Mouse (Mus musculus) forebrain, embryonic 15.5 days (tissue): ENCODE measurements around the gene Tex37. TPM values are rescaled to one million over a fixed set of nuclear protein-coding genes. Genes with fewer than 3 reads are reported as not detected.

Source experiments
- ATAC-seq: fragments of 200-750 bp; cut with Nextera tagmentation; replicated peaks from 2 replicates; pipeline ENCODE4 v1.8.0; 2017; ENCODE audit warnings: mild to moderate bottlenecking, moderate TSS enrichment, moderate library complexity
- H3K27ac ChIP-seq: fragments of 300-500 bp; sonication (generic); replicated peaks from 2 replicates; pipeline ENCODE4 v1.5.1; 2015; ENCODE audit warnings: mild to moderate bottlenecking, inconsistent platforms
- H3K27me3 ChIP-seq: fragments of 300-500 bp; sonication (generic); 2 replicates; pipeline ENCODE4 v1.6.1; 2015; ENCODE audit warnings: inconsistent platforms
- H3K36me3 ChIP-seq: fragments of 300-500 bp; sonication (generic); 2 replicates; pipeline ENCODE4 v1.6.1; 2015; ENCODE audit warnings: mild to moderate bottlenecking, inconsistent platforms
- H3K4me1 ChIP-seq: fragments of 300-500 bp; sonication (generic); 2 replicates; pipeline ENCODE4 v1.6.1; 2015; ENCODE audit warnings: inconsistent platforms
- H3K4me2 ChIP-seq: fragments of 300-500 bp; sonication (generic); replicated peaks from 2 replicates; pipeline ENCODE4 v1.6.1; 2015; ENCODE audit warnings: mild to moderate bottlenecking, inconsistent platforms
- H3K4me3 ChIP-seq: fragments of 300-500 bp; sonication (generic); 2 replicates; pipeline ENCODE4 v1.5.1; 2015; ENCODE audit warnings: mild to moderate bottlenecking, inconsistent platforms
- H3K9ac ChIP-seq: fragments of 300-500 bp; sonication (generic); replicated peaks from 2 replicates; pipeline ENCODE4 v1.6.1; 2015; ENCODE audit warnings: mild to moderate bottlenecking, inconsistent platforms
- H3K9me3 ChIP-seq: fragments of 300-500 bp; sonication (generic); 2 replicates; pipeline ENCODE4 v1.6.1; 2016; ENCODE audit warnings: inconsistent platforms
- WGBS: fragments of 180-500 bp; shearing (Covaris S2); methylation state at CpG from one replicate; pipeline ENCODE4 v1.1.7; 2015; ENCODE audit warnings: mixed read lengths; 5-methylcytosine and 5-hydroxymethylcytosine counted together
- polyA plus RNA-seq: library from polyadenylated mRNA; unstranded; fragments of >200 nt; fragmentation: Nextera tagmentation; extraction: Ambion mirVana; gene quantifications from 2 replicates; pipeline ENCODE4 v1.2.1, GENCODE M21; 2015

Tex37 gene
- polyA plus RNA-seq: not detected in 2 replicates

DNA sequence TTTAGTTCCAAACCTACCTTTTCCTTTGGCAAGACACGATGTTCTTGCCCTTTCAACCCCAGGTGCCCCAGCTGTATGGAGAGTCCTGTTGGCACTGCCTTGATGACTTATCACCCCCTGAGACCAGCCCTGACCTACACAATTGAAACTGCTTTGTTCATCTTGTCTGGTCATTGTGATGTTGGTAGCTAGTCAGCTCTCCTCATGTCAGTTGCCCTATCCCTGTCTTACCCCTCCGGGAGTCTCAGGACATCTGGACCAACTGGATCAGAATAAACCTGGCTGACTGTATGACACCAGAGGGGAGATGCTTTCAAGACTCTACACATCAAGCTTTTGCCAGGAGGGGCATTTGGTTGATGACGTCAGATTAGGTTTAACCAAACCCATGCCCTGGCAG, at the start of gene Tex37:
Gene Tex37, minus strand, starts transcription at position 101 of the 400 bp plus-strand sequence.
- no peak within 1 kb of the TSS for H3K4me3 ChIP-seq
- no peaks in the 10 kb centered on the region for H3K9me3 ChIP-seq
- no peak within 1 kb of the TSS for H3K4me2 ChIP-seq
- H3K36me3 ChIP-seq: no peaks in the 10 kb centered on the region
- no peaks in the 10 kb centered on the region for H3K27me3 ChIP-seq
- no peak for ATAC-seq
- peaks cover 9% of the 10 kb centered on the region for H3K4me1 ChIP-seq
- H3K9ac ChIP-seq: no peak within 1 kb of the TSS
- no peak within 1 kb of the TSS for H3K27ac ChIP-seq
- 86% methylated on average over 3 of the region's 3 CpGs for WGBS

DNA sequence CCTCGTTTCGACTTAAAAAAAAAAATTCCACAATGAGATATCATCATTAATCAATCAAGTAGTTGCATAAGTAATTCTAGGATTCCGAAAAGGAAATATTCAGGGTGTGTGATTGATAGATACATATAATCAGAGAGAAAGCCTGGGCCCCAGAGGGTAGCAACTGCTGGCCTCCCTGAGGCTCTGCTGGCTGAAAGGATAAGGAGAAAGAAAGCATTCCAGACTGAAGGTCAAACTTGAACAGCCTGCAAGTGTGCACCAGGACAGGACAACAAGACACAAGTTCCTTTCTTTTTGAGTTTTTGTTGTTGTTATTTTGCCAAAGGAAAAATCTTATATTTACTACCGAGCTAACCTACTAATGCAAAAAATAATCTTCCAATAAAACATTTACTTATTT, 49.6 kb upstream of the Tex37 start:
- Histone ChIP-seq H3K4me1 (peaks cover 5% of the 10 kb centered on the region), H3K4me3 (no peak overlapping the region), H3K27me3 (peaks cover 9% of the 10 kb centered on the region; the same call in 1 of the 2 replicates), H3K27ac (no peak overlapping the region), H3K36me3 (no peaks in the 10 kb centered on the region), H3K9ac (no peak overlapping the region), H3K4me2 (no peak overlapping the region), H3K9me3 (no peaks in the 10 kb centered on the region)
- ATAC-seq: no peak
- 72% methylated on average over 4 of the region's 4 CpGs for WGBS

DNA sequence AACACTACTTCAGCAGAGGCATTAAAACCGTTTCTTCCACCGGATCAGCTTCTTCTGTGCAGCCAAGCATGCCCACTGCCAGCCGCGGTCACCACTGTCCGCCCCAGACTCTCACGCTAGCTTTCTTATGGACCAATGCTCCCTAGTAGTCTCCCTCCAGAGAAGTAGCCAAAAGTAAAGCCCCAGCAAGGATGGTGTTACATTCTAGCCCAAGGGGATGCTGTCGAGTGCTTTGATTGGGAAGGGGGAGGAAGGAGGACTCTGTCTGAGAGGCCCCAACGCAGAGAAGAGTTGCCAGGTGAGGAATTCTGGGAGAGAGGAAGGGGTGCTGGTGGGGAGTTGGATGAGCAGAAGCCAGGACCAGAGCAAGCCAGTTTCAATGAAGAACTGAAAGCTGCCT, 48.7 kb upstream of the Tex37 start:
- Histone ChIP-seq H3K4me2 (peak overlapping the region; percentile 31), H3K36me3 (no peaks in the 10 kb centered on the region), H3K27me3 (peaks cover 9% of the 10 kb centered on the region; the same call in 1 of the 2 replicates), H3K4me3 (no peak overlapping the region), H3K9me3 (no peaks in the 10 kb centered on the region), H3K9ac (no peak overlapping the region), H3K4me1 (peaks cover 5% of the 10 kb centered on the region), H3K27ac (no peak overlapping the region)
- 2% methylated on average over 8 of the region's 8 CpGs for WGBS
- ATAC-seq: no peak; the same call in 1 of the 2 replicates

DNA sequence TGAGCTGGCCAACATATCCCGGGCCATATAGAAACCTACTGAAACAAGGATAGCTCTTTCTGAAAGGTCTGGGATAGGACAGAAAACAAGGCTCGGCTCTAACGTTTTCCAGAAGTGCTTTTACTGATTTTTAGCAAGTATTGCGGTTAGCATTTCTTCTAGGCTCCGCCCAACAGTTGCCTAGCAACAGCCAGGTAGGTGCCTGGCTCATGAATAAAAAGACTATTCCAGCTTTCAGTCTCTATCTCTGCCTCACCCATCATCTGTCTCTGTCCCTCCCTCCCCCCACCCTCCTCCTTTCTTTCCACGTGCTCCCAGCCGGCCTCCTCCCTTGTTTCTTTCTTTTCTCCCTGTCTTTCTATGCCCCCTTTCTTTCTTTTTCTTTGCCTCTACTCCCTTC, 47.0 kb upstream of the Tex37 start:
- no peak for ATAC-seq
- Histone ChIP-seq H3K9me3 (no peaks in the 10 kb centered on the region), H3K27ac (no peak overlapping the region), H3K27me3 (peaks cover 10% of the 10 kb centered on the region; the same call in 1 of the 2 replicates), H3K36me3 (no peaks in the 10 kb centered on the region), H3K4me1 (peaks cover 5% of the 10 kb centered on the region), H3K4me2 (no peak overlapping the region), H3K9ac (no peak overlapping the region), H3K4me3 (no peak overlapping the region)
- 20% methylated on average over 7 of the region's 7 CpGs for WGBS

DNA sequence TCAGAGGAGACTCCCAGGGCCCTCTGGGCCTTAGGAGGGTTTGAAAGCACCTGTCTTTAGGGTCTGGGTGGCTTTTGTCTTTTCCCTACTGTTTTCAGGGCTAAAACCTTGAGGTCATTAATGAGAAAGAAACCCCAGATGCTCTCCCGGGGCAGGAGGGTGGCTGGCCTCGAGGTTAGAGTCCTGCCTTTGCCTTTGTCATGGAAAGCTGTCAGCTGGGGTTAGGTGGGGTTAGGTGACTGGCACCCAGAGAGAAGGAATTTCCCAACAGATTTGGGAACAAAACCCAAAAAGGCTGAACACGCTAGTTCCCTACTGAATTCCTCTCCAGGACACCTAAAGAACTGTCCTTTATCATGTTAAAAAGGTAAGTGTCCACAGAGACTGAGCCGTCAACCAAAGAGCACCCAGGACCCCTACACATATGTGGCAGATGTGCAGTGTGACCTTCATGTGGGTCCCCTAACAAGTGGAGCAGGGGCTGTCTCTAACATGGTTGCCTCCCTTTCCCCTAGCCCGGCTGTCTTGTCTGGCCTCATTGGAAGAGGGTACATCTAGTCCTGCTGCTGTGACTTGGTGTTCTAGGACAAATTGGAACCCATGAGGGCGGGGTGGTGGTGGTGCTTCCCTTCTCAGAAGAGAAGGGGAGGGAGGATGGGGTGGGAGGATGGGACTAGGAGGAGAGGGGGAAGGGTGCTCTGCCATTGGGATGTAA, 45.5 kb upstream of the Tex37 start:
- H3K36me3 ChIP-seq: no peaks in the 10 kb centered on the region
- WGBS: 33% methylated on average over 6 of the region's 6 CpGs
- ATAC-seq: no peak

DNA sequence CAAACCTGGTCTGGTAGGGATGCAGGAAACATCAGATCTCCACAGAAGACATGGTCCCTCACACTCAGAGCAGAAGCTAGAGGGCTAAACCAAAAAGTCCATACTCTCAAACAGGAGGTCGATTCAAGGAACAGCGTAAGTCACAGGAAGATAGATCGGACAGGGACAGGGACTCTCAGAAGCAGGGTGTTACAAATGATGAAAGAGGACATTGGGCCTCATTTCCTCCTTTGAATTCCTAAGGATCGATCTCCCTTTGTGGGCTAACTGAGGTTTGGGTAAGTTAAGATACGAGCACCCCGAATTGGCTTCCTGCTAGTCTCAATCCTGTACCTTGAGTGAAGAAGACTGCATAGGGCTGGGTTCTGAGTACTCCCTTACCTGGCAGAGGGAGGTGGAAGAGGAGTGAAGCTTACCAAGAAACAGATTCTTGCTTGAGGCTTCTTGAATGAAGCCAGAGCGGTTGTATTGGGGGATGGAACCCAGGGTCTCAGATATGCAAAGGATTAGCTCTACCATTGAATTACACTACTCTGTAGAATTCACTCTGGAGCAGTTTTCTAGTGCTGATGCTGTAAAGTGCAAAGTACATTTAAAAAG, 38.7 kb upstream of the Tex37 start:
- H3K27me3 ChIP-seq: peaks cover 67% of the 10 kb centered on the region
- no peak overlapping the region for H3K9ac ChIP-seq
- peaks cover 12% of the 10 kb centered on the region for H3K4me1 ChIP-seq
- ATAC-seq: no peak
- H3K27ac ChIP-seq: no peak overlapping the region
- WGBS: 10% methylated on average over 7 of the region's 7 CpGs
- no peaks in the 10 kb centered on the region for H3K36me3 ChIP-seq
- H3K9me3 ChIP-seq: no peaks in the 10 kb centered on the region
- H3K4me3 ChIP-seq: peak overlapping the region; percentile 42; the same call in 1 of the 2 replicates
- H3K4me2 ChIP-seq: 0 out of 2 replicates have a peak overlapping the region, but pooled peaks have one; percentile 84

More for the DNA sequence above, 45.5 kb upstream of the Tex37 start:
- peaks cover 5% of the 10 kb centered on the region for H3K4me1 ChIP-seq
- no peak overlapping the region for H3K27ac ChIP-seq
- H3K4me3 ChIP-seq: no peak overlapping the region
- no peak overlapping the region for H3K9ac ChIP-seq
- no peaks in the 10 kb centered on the region for H3K9me3 ChIP-seq
- no peak overlapping the region for H3K4me2 ChIP-seq
- peaks cover 20% of the 10 kb centered on the region; the same call in 1 of the 2 replicates for H3K27me3 ChIP-seq

DNA sequence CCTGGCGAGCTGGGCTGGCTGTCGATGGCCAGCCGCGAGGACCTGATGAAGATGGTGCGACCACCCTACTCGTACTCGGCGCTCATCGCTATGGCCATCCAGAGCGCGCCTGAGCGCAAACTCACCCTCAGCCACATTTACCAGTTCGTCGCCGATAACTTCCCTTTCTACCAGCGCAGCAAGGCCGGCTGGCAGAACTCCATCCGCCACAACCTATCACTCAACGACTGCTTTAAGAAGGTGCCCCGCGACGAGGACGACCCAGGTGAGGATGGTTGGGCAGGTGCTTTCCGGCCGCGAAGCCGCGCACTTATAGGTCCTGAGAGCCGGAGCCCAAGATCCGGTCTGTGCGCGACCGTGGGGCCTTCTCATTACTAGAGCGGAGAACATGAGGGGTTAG, 38.2 kb upstream of the Tex37 start:
- H3K9me3 ChIP-seq: no peaks in the 10 kb centered on the region
- H3K27ac ChIP-seq: no peak overlapping the region
- H3K4me2 ChIP-seq: peak overlapping the region; percentile 84
- H3K4me3 ChIP-seq: peak overlapping the region; percentile 42
- H3K4me1 ChIP-seq: peaks cover 12% of the 10 kb centered on the region
- peaks cover 67% of the 10 kb centered on the region for H3K27me3 ChIP-seq
- 2% methylated on average over 34 of the region's 34 CpGs for WGBS
- H3K9ac ChIP-seq: peak overlapping the region; percentile 30; the same call in 1 of the 2 replicates
- no peaks in the 10 kb centered on the region for H3K36me3 ChIP-seq
- no peak for ATAC-seq

DNA sequence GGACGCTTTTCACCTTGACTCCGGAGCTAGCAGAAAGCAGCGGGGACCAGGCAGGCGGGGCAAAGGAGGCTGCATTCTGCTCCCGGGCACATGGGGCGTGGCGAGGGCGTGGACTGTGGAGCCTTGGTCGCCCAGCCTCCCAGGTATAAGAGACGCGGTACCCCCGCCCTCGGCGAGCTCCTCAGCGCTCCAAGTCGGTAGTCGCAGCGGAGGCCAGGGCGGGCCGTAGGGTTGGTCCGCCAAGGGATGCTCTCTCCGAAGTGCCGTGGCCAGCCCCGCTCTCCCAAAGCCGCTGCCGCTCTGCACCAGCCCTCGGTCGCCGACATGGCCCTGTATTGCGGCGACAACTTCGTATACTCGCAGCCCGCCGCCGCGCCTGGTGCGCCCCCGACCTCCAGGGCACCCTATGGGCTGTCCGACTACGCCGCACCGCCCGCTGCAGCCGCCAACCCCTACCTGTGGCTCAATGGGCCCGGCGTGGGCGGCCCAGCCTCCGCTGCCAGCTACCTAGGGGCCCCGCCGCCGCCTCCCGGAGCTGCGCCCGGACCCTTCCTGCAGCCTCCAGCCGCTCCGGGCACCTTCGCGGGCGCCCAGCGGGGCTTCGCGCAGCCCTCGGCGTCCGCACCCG, 37.7 kb upstream of the Tex37 start, which contains the start of gene Foxi3:
Gene Foxi3, plus strand, starts transcription at position 247 of the 628 bp plus-strand sequence.
- Histone ChIP-seq H3K9ac (peak within 1 kb of the TSS; percentile 30; the same call in 1 of the 2 replicates), H3K9me3 (no peaks in the 10 kb centered on the region)
- under 1% methylated on average over 64 of the region's 67 CpGs for WGBS

DNA sequence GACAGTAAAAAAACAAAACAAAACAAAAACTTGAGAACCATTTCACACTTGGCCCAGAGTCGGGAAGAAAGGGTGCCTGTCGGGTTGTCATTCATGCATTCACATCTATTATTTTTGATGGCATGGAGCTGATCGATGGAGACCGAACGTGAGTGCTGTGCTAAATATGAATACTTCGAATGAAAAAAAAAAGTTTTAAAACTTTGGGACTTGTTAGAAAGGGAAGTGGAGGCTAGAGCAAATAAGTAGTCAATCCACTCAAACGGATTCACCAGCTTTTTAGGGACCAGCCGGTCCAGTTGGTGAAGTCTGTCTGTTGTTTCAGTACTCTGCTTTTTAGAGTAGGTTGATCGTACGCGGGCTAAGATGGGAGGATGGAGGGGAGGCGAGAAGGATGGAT, 37.1 kb upstream of the Tex37 start:
- H3K27ac ChIP-seq: no peak overlapping the region
- ATAC-seq: no peak

More for the DNA sequence above, 37.7 kb upstream of the Tex37 start, which contains the start of gene Foxi3:
- H3K27me3 ChIP-seq: peaks cover 67% of the 10 kb centered on the region
- ATAC-seq: peak; percentile 53
- H3K36me3 ChIP-seq: no peaks in the 10 kb centered on the region
- peaks cover 12% of the 10 kb centered on the region for H3K4me1 ChIP-seq
- H3K27ac ChIP-seq: no peak within 1 kb of the TSS
- H3K4me2 ChIP-seq: peak within 1 kb of the TSS; percentile 84
- peak within 1 kb of the TSS; percentile 42 for H3K4me3 ChIP-seq

DNA sequence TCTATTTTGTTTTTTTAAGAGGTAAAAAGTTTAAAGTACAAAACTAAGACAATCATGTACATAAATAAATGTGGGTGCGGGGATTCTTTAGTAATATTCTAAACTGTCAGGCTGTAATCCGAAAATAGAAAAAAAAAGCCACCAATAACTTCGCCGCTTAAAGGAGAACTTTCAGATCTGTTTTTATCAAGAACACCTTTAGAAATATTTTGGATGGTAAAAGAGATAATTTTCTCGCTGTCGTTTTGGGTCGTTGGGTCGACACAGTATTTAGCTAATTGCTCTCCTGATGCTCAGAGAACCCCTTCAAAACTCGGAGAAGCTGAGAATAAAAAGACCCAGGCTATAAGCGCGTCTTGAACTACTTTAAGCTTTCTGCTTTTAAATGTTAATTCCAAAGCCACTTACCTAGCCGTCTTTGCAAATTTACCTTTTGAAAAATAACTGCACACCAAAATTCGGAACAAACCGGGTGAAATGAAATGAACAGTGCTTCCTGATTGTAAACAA, 36.6 kb upstream of the Tex37 start:
- Histone ChIP-seq H3K9ac (no peak overlapping the region), H3K4me3 (no peak overlapping the region), H3K4me1 (peaks cover 12% of the 10 kb centered on the region), H3K27ac (no peak overlapping the region), H3K4me2 (no peak overlapping the region), H3K9me3 (no peaks in the 10 kb centered on the region), H3K27me3 (peaks cover 63% of the 10 kb centered on the region), H3K36me3 (no peaks in the 10 kb centered on the region)
- WGBS: 3% methylated on average over 14 of the region's 14 CpGs
- ATAC-seq: no peak

More for the DNA sequence above, 37.1 kb upstream of the Tex37 start:
- Histone ChIP-seq H3K36me3 (no peaks in the 10 kb centered on the region), H3K4me1 (peaks cover 12% of the 10 kb centered on the region), H3K4me2 (peak overlapping the region; percentile 84), H3K4me3 (peak overlapping the region; percentile 42), H3K9me3 (no peaks in the 10 kb centered on the region), H3K27me3 (peaks cover 67% of the 10 kb centered on the region), H3K9ac (no peak overlapping the region)
- under 1% methylated on average over 12 of the region's 12 CpGs for WGBS

DNA sequence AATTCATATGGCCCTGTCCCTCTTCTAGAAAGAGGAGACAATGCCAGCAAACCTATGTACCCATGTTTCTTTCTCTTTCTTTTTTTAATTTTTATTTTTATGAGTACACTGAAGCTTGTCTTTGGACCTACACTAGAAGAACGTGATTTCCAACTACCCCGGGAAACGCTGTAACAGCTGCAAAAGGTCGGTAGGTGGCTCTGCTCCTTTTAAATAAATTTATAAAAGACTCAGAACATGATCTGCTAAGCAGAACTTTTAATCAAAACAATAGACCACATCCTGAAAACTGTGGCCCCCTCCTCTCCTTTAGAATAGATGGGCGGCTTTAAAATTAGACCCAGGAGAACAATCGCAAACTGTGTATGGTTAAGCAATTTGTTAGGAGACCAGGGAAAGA, 35.3 kb upstream of the Tex37 start:
- Histone ChIP-seq H3K9ac (no peak overlapping the region), H3K4me1 (peaks cover 12% of the 10 kb centered on the region), H3K36me3 (no peaks in the 10 kb centered on the region), H3K4me2 (no peak overlapping the region), H3K4me3 (no peak overlapping the region), H3K27me3 (peaks cover 55% of the 10 kb centered on the region), H3K9me3 (no peaks in the 10 kb centered on the region), H3K27ac (no peak overlapping the region)
- 3% methylated on average over 6 of the region's 6 CpGs for WGBS
- no peak for ATAC-seq

DNA sequence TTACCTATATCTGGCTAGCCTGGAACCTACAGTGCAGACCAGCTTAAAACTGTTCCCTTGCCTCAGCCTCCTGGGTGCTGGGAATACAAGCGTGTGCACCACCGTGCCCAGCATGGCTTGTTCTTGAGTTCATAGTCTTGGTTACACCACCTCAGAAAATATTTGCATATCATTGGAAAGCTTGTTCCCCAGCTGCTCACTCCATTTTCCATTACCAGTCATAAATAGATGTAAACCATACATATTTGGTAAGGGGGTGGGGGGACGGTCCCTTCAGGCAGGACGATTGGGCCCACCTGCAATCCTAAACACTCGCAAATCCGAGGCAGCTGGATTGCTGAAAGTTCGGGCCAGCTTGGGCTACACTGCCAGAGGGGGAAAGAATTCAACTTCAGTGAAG, 34.5 kb upstream of the Tex37 start:
- no peak overlapping the region for H3K9ac ChIP-seq
- 79% methylated on average over 7 of the region's 7 CpGs for WGBS
- H3K27ac ChIP-seq: no peak overlapping the region
- H3K4me1 ChIP-seq: peaks cover 12% of the 10 kb centered on the region
- H3K36me3 ChIP-seq: no peaks in the 10 kb centered on the region
- H3K27me3 ChIP-seq: peaks cover 48% of the 10 kb centered on the region
- H3K4me3 ChIP-seq: no peak overlapping the region
- H3K9me3 ChIP-seq: no peaks in the 10 kb centered on the region
- no peak for ATAC-seq
- no peak overlapping the region for H3K4me2 ChIP-seq
